Mouse (Mus musculus) kidney, embryonic 14.5 days (tissue): ENCODE data around the gene Ly6g6c. TPM values are rescaled to one million over a fixed set of nuclear protein-coding genes. Genes with fewer than 3 reads are reported as not detected.

Source experiments
- ATAC-seq: fragments of 200-750 bp; cut with Nextera tagmentation; 2 replicates; pipeline ENCODE4 v1.8.0; 2017; ENCODE audit warnings: moderate number of reproducible peaks, mild to moderate bottlenecking, moderate TSS enrichment, moderate library complexity; ENCODE audit not compliant: low FRiP score, low TSS enrichment
- H3K27ac ChIP-seq: fragments of 300-500 bp; sonication (generic); 2 replicates; pipeline ENCODE4 v1.5.1; 2014; ENCODE audit warnings: low read depth, mild to moderate bottlenecking, low read length, moderate library complexity, mixed read lengths
- H3K27me3 ChIP-seq: fragments of 300-500 bp; sonication (generic); 2 replicates; pipeline ENCODE4 v1.6.1; 2014; ENCODE audit warnings: mild to moderate bottlenecking, low read length; ENCODE audit not compliant: control insufficient read depth, insufficient read depth
- H3K36me3 ChIP-seq: fragments of 300-500 bp; sonication (generic); 2 replicates; pipeline ENCODE4 v1.6.1; 2014; ENCODE audit warnings: low read length, mixed read lengths; ENCODE audit not compliant: control insufficient read depth, insufficient read depth
- H3K4me1 ChIP-seq: fragments of 300-500 bp; sonication (generic); 2 replicates; pipeline ENCODE4 v1.6.1; 2014; ENCODE audit warnings: low read length, mixed read lengths; ENCODE audit not compliant: control insufficient read depth, insufficient read depth
- H3K4me2 ChIP-seq: fragments of 300-500 bp; sonication (generic); replicated peaks from 2 replicates; pipeline ENCODE4 v1.6.1; 2014; ENCODE audit warnings: low read depth, mild to moderate bottlenecking, low read length
- H3K4me3 ChIP-seq: fragments of 300-500 bp; sonication (generic); 2 replicates; pipeline ENCODE4 v1.5.1; 2014; ENCODE audit warnings: mild to moderate bottlenecking, low read length
- H3K9ac ChIP-seq: fragments of 300-500 bp; sonication (generic); 2 replicates; pipeline ENCODE4 v1.6.1; 2014; ENCODE audit warnings: low read depth, mild to moderate bottlenecking, low read length, moderate library complexity
- H3K9me3 ChIP-seq: fragments of 300-500 bp; sonication (generic); 2 replicates; pipeline ENCODE4 v1.6.1; 2016; ENCODE audit warnings: low read length; ENCODE audit not compliant: control insufficient read depth
- WGBS: fragments of 180-500 bp; shearing (Covaris S2); extraction: QIAGEN DNeasy Blood & Tissue Kit; methylation state at CpG from one replicate; pipeline ENCODE4 v1.1.7; 2014; 5-methylcytosine and 5-hydroxymethylcytosine counted together
- polyA plus RNA-seq: library from polyadenylated mRNA; unstranded; fragments of >200 nt; fragmentation: Nextera tagmentation; extraction: Ambion mirVana; gene quantifications from 2 replicates; pipeline ENCODE4 v1.2.1, GENCODE M21; 2014

The Ly6g6c gene
- polyA plus RNA-seq, 1 experiment from 2014 or later, result 0.30 TPM

DNA sequence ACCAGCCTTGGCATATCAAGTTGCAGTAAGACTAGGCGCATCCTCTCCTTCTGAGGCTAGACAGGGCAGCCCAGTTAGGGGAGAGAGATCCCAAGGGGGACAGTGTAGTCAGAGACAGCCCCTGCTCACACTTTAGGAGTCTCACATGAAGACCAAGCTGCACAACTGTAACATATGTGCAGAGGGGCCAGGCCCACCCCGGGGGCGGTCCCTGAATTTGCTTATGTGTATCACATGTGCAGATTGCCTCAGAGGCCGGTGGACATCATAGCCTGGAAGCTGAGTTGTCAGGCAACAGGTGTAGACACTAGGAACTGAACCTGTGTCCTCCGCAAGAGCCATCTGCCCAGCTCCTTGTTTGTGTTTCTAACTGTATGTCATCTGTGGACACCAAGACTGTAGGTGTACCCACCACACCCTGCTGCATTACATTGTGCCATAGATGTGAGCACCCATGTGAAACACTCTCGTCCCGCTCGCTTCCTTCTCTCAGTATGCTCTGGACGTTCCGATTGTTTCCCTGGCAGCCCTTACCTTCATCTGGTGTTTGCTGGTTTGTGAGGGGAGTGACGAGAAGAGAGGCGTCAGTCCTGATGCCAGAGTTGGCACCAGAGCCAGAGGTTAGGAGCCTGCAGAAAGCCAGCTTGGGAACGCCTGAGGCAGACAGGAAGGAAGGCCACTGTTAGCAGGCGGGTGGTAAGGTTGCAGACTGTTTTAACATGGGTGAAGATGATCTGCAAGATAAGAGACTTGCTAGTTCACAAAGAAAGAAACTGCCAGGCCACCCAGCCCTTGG, 27.4 kb downstream of the Ly6g6c start:
- H3K36me3 ChIP-seq, result peaks cover 44% of the 10 kb centered on the region
- no peak for ATAC-seq
- H3K4me2 ChIP-seq, result no peak overlapping the region
- no peak overlapping the region for H3K27ac ChIP-seq
- H3K27me3 ChIP-seq, result no peaks in the 10 kb centered on the region
- H3K4me3 ChIP-seq, result no peak overlapping the region
- 83% methylated on average over 14 of the region's 14 CpGs for WGBS
- no peak overlapping the region for H3K9ac ChIP-seq
- peaks cover 15% of the 10 kb centered on the region for H3K4me1 ChIP-seq
- H3K9me3 ChIP-seq, result no peaks in the 10 kb centered on the region

- no peak overlapping the region for H3K27ac ChIP-seq
- H3K27me3 ChIP-seq, result no peaks in the 10 kb centered on the region
- H3K4me2 ChIP-seq, result no peak overlapping the region
- no peak overlapping the region for H3K4me3 ChIP-seq
- no peaks in the 10 kb centered on the region for H3K9me3 ChIP-seq
- no peak overlapping the region for H3K9ac ChIP-seq
- H3K4me1 ChIP-seq, result peaks cover 14% of the 10 kb centered on the region
- peaks cover 63% of the 10 kb centered on the region for H3K36me3 ChIP-seq
- ATAC-seq, result no peak
- WGBS, result 92% methylated on average over 15 of the region's 15 CpGs
Measured at GRCm38 (mm10) chr17:35094475-35095365, 29.5 kb downstream of the Ly6g6c start.

DNA sequence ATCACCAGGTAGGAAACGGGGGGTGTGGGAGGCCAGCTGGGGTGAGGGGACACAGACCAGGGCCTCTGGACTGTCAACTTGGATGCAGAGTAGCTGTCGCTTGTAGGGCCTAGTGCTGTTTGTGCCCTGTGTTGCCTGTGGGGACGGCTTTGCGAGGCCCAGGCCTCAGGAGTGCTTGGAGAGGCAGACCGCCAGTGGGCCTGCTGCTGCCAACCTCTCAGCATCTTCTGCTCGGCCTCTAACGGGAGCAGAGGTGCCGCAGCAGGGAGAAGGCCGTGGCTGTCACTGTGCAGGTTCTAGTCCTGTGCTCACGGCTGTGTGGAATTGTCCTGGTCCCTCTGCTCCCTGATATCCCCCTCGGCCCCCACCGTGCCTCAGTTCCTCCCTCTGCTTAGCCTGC, 31.4 kb downstream of the Ly6g6c start:
- Histone ChIP-seq H3K4me1 (0 out of 2 replicates have a peak, but pooled peaks cover 5% of the 10 kb centered on the region), H3K9ac (no peak overlapping the region), H3K27ac (no peak overlapping the region), H3K9me3 (no peaks in the 10 kb centered on the region), H3K27me3 (no peaks in the 10 kb centered on the region), H3K4me3 (no peak overlapping the region), H3K36me3 (peaks cover 77% of the 10 kb centered on the region), H3K4me2 (no peak overlapping the region)
- no peak for ATAC-seq
- 76% methylated on average over 12 of the region's 12 CpGs for WGBS

- Histone ChIP-seq H3K9me3 (no peaks in the 10 kb centered on the region), H3K4me2 (no peak overlapping the region), H3K27ac (no peak overlapping the region), H3K4me1 (0 out of 2 replicates have a peak, but pooled peaks cover 5% of the 10 kb centered on the region), H3K36me3 (peaks cover 81% of the 10 kb centered on the region), H3K4me3 (no peak overlapping the region), H3K9ac (no peak overlapping the region), H3K27me3 (no peaks in the 10 kb centered on the region)
- no peak for ATAC-seq
- WGBS, result 79% methylated on average over 12 of the region's 12 CpGs
Measured at GRCm38 (mm10) chr17:35097164-35097655, 32.0 kb downstream of the Ly6g6c start.

GRCm38 (mm10) chr17:35100196-35100765, 35.1 kb downstream of the Ly6g6c start:
- H3K4me2 ChIP-seq, result no peak overlapping the region
- H3K4me1 ChIP-seq, result 0 out of 2 replicates have a peak, but pooled peaks cover 8% of the 10 kb centered on the region
- no peak for ATAC-seq
- no peak overlapping the region for H3K4me3 ChIP-seq
- peak overlapping the region; percentile 7; the same call in 1 of the 2 replicates for H3K9ac ChIP-seq
- H3K36me3 ChIP-seq, result peaks cover 76% of the 10 kb centered on the region
- H3K27ac ChIP-seq, result peak overlapping the region; percentile 30; the same call in 1 of the 2 replicates
- no peaks in the 10 kb centered on the region for H3K27me3 ChIP-seq
- 44% methylated on average over 10 of the region's 10 CpGs for WGBS
- H3K9me3 ChIP-seq, result no peaks in the 10 kb centered on the region

- Histone ChIP-seq H3K4me3 (no peak overlapping the region), H3K36me3 (peaks cover 72% of the 10 kb centered on the region), H3K27me3 (no peaks in the 10 kb centered on the region), H3K9ac (peak overlapping the region; percentile 13; the same call in 1 of the 2 replicates), H3K4me1 (peaks cover 10% of the 10 kb centered on the region; the same call in 1 of the 2 replicates), H3K4me2 (no peak overlapping the region), H3K9me3 (no peaks in the 10 kb centered on the region), H3K27ac (no peak overlapping the region)
- no peak for ATAC-seq
- 81% methylated on average over 11 of the region's 11 CpGs for WGBS
Measured at GRCm38 (mm10) chr17:35101161-35101560, 36.0 kb downstream of the Ly6g6c start.

- H3K36me3 ChIP-seq, result peaks cover 61% of the 10 kb centered on the region
- H3K9me3 ChIP-seq, result no peaks in the 10 kb centered on the region
- no peak overlapping the region for H3K4me3 ChIP-seq
- H3K9ac ChIP-seq, result no peak overlapping the region
- peak; percentile 21; the same call in 1 of the 2 replicates for ATAC-seq
- H3K27ac ChIP-seq, result peak overlapping the region; percentile 24; the same call in 1 of the 2 replicates
- 70% methylated on average over 8 of the region's 8 CpGs for WGBS
- H3K4me1 ChIP-seq, result peaks cover 10% of the 10 kb centered on the region; the same call in 1 of the 2 replicates
- H3K27me3 ChIP-seq, result no peaks in the 10 kb centered on the region
- H3K4me2 ChIP-seq, result no peak overlapping the region
Measured at GRCm38 (mm10) chr17:35102299-35102698, 37.1 kb downstream of the Ly6g6c start.

DNA sequence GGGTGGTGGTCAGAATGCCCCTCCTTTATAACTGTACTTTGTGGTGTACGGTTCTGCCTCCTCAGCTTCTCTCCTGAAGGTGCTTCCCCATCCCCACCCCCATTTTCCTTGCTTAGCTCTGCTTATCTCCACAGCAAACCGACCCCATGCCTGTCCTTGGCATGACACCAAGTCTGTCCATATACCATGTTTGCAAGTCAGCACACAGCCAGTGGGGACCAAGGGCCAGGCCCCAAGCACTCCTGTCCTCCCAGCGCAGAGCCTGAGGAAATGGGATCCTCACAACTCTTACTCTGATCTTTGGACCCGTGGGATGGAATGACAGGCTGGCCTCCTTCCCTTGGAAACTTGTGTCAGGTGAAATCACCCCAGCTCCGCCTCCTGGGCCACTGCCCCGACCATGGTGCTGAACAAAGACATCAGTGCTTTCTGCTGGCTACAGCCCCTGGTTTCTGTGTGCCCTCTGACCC, 38.1 kb downstream of the Ly6g6c start:
- Histone ChIP-seq H3K9ac (no peak overlapping the region), H3K4me1 (peaks cover 10% of the 10 kb centered on the region; the same call in 1 of the 2 replicates), H3K36me3 (peaks cover 53% of the 10 kb centered on the region), H3K9me3 (no peaks in the 10 kb centered on the region), H3K27ac (no peak overlapping the region), H3K4me2 (no peak overlapping the region), H3K27me3 (no peaks in the 10 kb centered on the region), H3K4me3 (no peak overlapping the region)
- ATAC-seq, result no peak
- 64% methylated on average over 6 of the region's 6 CpGs for whole genome bisulfite sequencing
